Mouse (Mus musculus): ENCODE measurements around the gene Rsph3b.
A peak's percentile ranks its signal among the peaks of the same experiment; 100 is the strongest.
"Not testable (repeated sequence)": the region's sequence is repeated elsewhere in the genome, so short reads cannot be mapped to it uniquely, and the experiment has no call there.

Rsph3b gene

GRCm38 (mm10) chr17:6947984-6948768 is at the start of gene Rsph3b:
Gene Rsph3b (minus strand): TSS chr17:6948682.
- peak; percentile 78 for DNase-seq (ENCODE audit: low read depth)

- not testable (repeated sequence) for DNase-seq (ENCODE audit: low read depth)
These were observed 49.5 kb upstream of the Rsph3b start for GRCm38 (mm10) chr17:6997778-6998490.

- DNase-seq (ENCODE audit: low read depth): not testable (repeated sequence)
These were observed 48.3 kb upstream of the Rsph3b start for GRCm38 (mm10) chr17:6996826-6997225.

GRCm38 (mm10) chr17:6995504-6995903 is 47.0 kb upstream of the Rsph3b start:
- DNase-seq (ENCODE audit: low read depth): not testable (repeated sequence)

GRCm38 (mm10) chr17:6986118-6986517 is 37.6 kb upstream of the Rsph3b start:
- not testable (repeated sequence) for DNase-seq (ENCODE audit: low read depth)

- DNase-seq (ENCODE audit: low read depth): not testable (repeated sequence)
These were observed 31.7 kb upstream of the Rsph3b start for GRCm38 (mm10) chr17:6980144-6980543.

- peak; percentile 47 for DNase-seq (ENCODE audit: low read depth)
These were observed 30.9 kb upstream of the Rsph3b start for GRCm38 (mm10) chr17:6979380-6979779.

GRCm38 (mm10) chr17:6978287-6979248 is 30.1 kb upstream of the Rsph3b start, which contains the start of gene Gm49721:
Gene Gm49721 (plus strand): TSS chr17:6978904.
- peak; percentile 56 for DNase-seq (ENCODE audit: low read depth)

- DNase-seq (ENCODE audit: low read depth): not testable (repeated sequence)
These were observed 26.5 kb upstream of the Rsph3b start for GRCm38 (mm10) chr17:6974985-6975384.

- DNase-seq (ENCODE audit: low read depth): not testable (repeated sequence)
These were observed 24.4 kb upstream of the Rsph3b start for GRCm38 (mm10) chr17:6972836-6973396.

- DNase-seq (ENCODE audit: low read depth): not testable (repeated sequence)
These were observed 22.8 kb upstream of the Rsph3b start for GRCm38 (mm10) chr17:6971238-6971637.

- DNase-seq (ENCODE audit: low read depth): not testable (repeated sequence)
These were observed 21.9 kb upstream of the Rsph3b start, which contains the start of gene Rnaset2b for GRCm38 (mm10) chr17:6970334-6970733. Gene Rnaset2b (plus strand): TSS chr17:6970634.

GRCm38 (mm10) chr17:6967673-6968072 is 19.2 kb upstream of the Rsph3b start:
- DNase-seq (ENCODE audit: low read depth): not testable (repeated sequence)

GRCm38 (mm10) chr17:6965364-6965763 is 16.9 kb upstream of the Rsph3b start:
- peak; percentile 65 for DNase-seq (ENCODE audit: low read depth)

- DNase-seq (ENCODE audit: low read depth): not testable (repeated sequence)
These were observed 14.5 kb upstream of the Rsph3b start for GRCm38 (mm10) chr17:6962936-6963335.

GRCm38 (mm10) chr17:6962339-6962738 is 13.9 kb upstream of the Rsph3b start:
- DNase-seq (ENCODE audit: low read depth): not testable (repeated sequence)

GRCm38 (mm10) chr17:6961181-6962000 is 12.9 kb upstream of the Rsph3b start:
- DNase-seq (ENCODE audit: low read depth): peak; percentile 69

- peak; percentile 53 for DNase-seq (ENCODE audit: low read depth)
These were observed 12.3 kb upstream of the Rsph3b start, which contains the start of gene Tagap1 for GRCm38 (mm10) chr17:6960776-6961175. Gene Tagap1 (minus strand): TSS chr17:6961156.

GRCm38 (mm10) chr17:6960349-6960748 is 11.9 kb upstream of the Rsph3b start:
- DNase-seq (ENCODE audit: low read depth): peak; percentile 39

GRCm38 (mm10) chr17:6959543-6960259 is 11.2 kb upstream of the Rsph3b start:
- not testable (repeated sequence) for DNase-seq (ENCODE audit: low read depth)
